Mouse (Mus musculus) c-Kit-positive CD71-positive TER-119-positive erythroid progenitor cells, embryonic 14.5 days (primary cell): ENCODE measurements around the gene Fip1l1.
A peak's percentile ranks its signal among the peaks of the same experiment; 100 is the strongest.

ENCODE experiments used
- DNase-seq: peaks from one replicate; pipeline ENCODE4 v3.0.0-alpha.2; 2013; ENCODE audit warnings: low spot score

Fip1l1 gene

DNA sequence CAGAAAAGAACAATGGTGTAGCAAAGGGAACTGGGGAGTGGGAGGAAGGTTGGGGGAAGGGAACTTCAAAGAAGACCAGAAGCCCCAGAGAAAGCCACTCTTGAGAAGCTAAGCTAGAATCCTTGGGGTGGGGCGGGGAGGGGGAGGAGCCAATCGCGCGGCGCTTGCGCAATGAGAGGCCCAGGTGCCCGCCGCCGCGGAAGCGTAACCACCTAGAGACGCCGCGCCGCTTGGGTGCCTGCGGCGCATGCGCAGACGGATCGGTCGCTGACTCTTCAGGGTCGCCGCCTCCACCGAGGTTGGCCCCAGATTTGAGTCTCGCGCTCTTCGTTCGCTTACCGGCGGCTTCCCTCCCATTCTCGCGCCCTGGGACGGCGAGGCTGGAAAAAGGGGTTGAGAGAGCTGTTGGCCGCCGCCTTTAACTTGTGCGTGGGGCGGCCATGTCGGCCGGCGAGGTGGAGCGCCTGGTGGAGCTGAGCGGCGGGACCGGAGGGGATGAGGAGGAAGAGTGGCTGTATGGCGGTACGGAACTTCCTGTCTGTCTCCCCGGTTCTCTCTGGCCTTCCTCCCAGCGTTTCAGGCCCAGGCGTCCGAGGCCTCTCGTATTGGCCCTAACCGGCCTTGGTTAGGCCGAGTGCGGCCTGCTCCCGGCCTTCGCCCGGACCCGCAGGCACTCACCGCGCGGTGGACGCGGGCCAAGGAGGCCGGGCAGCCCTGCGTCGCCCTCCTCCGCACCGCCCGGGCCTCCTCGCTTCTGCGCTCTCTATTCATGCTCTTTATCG, at the start of gene Fip1l1:
Fip1l1 (plus strand) TSS at position 210 of the 782 bp plus-strand sequence.
- peak; percentile 94 for DNase-seq

DNA sequence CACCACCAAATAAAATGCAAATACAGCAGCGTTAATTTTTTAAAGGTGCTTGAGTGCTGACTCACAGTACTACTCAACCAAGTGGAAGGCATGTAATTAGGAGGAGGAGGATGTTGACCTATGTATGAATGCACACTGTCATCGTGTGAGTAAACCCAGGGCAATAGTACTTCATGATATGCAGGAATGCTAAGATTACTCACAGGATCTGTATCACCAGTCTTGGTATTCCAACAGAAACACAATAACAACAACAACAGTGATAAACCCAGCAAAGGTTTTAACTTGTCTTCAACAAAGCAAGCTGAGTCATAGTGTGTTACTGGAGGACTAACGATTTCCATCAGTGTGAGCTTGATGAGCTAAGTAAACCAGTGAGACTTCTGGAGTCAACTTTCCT, 42.5 kb upstream of the Fip1l1 start:
- no peak for DNase-seq

DNA sequence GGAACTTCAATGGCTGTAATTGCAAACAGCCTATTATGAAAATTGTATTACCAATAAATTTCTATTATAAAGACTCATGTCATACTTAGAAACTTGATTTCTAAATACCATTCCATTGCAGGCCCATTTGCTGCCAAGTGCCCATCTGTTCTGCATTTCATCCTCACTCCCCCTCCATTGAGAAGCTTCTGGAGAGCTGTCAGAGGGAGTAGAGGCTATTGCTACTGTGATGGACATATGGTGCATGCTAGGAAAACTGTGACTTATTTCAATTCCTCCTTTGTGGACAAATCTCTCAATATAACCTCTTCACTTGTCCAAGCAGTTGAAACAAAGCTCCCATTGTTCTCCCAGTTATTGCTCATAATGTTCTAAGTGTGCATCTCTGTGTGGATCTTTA, 23.6 kb upstream of the Fip1l1 start:
- no peak for DNase-seq

DNA sequence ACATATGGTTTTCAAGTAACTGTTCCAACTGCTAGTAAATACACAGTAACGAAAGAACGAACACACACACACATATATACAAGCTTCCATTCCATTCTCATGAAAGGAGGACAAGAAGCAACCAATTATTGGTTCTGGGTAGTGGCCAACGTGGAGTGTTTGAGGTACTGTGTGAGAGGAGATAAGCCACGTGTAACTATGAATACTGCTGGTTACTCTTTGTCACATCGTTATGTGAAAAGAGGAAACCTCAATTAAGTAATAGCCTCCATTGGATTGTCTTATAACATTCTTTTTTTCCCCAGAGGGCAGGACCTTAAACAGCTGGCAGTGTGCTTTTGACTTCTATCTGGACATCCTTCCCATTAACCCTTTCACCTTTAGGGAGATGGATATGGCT, 8.2 kb upstream of the Fip1l1 start:
- no peak for DNase-seq

DNA sequence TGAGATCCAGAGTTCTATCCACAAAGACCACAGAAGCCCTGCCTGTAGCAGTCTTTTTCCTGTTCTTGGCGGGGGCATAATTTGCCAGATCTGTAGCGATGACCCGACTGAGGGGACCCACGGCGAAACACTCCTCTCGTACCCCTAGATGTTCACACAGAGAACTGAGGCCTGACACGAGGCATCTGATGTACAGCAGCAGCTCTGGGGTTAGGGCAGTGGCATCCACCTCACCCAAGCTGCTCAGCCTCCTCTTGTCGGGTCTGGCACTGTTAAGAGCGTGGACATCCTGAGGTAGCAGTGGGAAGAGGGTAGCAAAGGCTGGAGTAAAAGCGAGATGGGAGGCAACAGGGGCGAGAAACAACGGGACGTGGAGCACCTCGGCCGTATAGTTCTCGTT, 4.5 kb upstream of the Fip1l1 start:
- DNase-seq, result no peak

DNA sequence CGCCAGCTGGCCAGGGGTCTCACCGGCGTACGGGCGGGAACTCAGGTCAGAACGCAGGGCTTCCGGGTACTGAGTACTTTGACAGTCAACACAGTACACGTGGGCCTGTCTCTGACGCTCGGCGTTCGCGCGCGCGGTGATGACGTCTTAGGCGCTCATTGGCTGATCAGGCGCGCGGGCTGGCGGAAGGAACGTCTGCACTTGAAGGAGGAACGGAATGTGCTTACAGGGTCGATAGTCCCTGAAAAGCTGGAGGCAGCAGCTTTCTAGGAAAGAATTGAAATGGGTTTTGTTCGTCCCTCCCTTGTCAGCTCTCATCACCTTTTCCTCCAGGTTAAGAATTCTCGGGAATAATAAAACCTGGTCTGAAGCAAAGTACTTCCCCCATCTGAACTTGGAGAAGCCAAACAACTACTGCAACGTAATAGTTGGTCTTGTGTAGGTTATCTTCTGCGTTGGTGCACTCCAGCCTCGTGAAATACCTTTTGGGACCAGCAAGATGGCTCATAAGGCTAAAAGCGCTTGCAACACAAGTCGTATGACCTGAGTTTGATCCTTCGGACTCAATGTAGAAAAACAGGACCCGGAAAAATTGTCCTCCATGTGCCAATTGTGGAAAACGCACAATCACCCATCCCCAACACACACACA, 3.5 kb upstream of the Fip1l1 start, which contains the start of gene Scfd2:
Scfd2 (minus strand) TSS at position 130 of the 651 bp plus-strand sequence.
- peak; percentile 95 for DNase-seq

DNA sequence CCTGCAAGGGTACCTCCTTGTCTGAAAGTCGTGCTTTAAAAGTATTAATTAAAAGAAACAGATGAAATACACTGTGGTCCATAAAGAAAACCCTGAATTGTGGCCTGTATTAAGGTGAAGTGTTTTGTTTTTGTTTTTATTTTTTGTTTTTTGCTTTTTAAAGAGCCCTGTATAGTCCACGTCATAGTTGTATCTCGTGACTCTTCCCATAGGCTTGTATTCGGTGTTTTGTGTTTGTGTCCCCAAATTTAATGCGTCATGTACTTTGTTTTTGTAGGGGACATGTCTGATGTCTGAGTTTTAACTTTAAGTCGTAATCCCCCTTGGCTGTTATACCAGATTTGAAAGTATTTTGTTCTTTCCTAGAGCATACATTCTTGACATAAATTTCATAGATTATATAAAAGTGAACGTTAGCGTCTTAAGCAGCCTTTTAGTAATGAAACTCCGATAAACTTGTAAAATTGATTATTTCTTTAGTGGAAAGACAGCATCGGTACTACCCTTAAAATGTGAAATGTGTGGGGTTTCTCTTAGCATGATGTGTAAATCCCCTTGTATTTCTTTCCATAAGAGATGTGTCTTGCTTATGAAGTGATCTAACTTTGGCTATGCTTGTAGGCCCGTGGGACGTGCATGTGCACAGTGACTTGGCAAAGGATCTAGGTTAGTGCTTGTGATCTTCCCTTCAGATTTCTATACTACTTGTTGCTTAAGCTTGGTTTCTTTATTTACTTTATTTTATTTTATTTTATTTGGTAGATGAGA, 1.1 kb downstream of the Fip1l1 start:
- DNase-seq, result peak; percentile 31

DNA sequence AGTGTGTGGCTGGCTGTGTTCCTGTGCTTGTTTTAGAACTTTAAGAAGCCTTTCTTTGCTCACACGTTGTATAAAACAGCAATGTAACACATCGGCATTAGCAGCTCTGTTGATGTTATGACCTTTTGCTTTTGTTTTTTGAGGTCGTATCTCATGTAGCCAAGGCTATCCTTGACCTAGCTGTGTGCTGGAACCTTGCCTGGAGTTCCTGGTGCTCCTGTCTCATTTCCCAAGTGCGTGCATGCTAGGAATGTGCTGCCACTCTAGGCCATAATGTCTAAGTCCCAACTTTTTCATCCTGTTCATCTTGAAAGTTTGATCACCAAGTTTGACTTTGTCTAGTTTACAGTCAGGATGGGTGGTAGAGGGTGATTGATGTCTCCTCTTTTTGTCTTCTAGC, 10.4 kb downstream of the Fip1l1 start:
- no peak for DNase-seq

DNA sequence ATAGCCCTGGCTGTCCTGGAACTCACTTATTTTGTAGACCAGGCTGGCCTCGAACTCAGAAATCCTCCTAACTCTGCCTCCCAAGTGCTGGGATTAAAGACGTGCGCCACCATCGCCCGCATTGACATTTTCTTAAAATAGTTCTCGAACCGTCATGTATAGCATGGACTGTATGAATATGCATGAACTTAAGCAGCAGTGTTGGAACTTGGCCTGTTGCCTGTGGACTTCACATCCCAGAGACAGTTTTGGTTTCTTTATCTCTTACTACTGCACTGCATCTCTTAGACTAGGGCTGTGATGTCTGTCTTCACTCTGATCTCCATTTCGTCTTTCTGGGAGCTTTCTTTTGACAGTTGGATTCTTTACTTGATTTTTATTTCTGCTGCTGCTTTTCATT, 14.3 kb downstream of the Fip1l1 start:
- DNase-seq, result no peak

DNA sequence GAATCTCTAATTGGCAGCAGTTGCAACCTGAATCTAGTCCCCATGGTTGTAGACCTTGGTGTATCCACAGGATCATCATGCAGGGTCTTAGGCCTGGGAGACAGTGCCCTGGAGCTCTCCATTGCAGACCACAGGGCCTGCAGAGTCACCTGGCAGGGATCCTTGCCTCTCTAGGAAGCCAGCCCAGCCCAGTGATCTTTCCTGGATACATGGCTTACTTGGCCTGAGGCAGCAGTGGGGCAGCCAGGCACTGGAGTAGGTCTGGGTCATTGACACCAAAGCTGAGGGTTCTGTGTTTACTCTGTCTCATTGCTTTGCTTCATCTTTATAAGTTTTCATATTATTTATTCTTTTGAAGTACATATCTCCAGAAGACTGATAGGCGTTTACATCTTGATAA, 25.9 kb downstream of the Fip1l1 start:
- no peak for DNase-seq

DNA sequence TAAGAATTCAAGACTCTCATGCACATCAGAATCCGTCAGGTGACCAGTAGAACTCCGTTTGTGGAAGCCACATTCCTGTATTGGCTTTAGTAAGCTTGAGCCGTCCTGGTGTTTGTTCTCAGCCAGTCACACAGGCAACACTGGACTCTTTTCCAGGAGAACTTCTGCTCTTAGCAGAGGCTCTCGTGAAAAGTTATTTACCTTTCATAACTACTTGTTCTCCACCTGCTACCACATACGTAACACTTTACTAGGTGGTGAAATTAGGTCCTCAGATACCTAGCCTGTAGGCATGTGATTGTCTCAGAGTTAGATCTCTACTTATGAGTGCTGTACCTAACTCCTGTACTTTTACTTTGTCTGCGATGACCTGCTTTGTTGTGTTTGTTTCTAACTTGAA, 36.5 kb downstream of the Fip1l1 start:
- DNase-seq, result no peak

DNA sequence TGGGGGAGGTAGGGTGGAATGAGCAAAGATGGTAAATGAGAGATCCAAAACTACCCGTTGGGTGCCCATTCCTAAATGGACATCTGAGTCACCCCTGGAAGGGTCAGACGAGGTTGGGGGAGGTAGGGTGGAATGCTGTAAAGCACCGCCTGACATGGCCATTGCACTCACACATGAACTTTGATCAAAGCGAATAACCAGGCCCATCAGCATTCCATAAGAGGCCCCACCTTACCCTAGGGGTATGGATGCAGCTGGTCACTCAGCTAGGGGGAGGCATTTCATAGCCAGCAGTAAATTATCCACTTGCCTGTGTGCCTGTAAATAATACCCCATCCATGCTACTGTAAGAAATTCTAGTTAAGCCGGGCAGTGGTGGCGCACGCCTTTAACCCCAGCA, 53.9 kb downstream of the Fip1l1 start:
- DNase-seq, result no peak

DNA sequence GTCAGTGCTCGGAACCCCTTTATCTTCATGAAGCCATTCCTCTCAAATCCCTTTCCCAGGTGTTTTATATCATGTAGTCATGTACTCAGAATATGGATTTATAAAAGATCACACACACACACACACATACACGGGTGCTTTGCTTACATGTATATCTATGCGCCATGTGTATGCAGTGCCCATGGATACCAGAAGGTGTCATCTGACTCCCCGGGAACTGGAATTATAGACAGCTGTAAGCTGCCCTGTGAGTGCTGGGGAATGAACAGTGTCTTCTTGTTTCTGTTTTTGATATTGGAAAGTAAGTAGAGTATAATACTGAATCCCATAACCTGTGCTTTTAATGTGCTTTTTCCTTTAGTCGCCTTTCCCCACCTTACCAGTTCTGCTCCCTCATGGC, 56.2 kb downstream of the Fip1l1 start:
- no peak for DNase-seq

DNA sequence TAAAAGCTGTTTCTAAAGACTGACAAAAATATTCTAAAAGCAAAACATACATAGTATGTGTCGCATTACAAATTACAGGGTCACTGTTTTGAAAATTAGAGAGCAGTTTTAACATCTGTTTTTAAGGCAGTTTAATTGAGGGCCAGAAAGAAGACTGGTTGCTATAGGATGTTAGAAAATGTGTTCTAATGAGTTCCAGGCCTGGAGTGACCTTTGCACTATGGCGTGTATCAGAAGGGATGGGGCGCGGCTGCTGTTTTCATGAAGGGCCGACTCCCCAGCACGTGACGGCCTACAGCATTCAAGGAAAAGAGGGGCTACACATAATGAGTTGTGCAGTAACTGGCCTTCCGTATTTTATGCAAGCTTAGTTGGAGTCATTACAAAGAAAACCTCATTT, 57.9 kb downstream of the Fip1l1 start:
- DNase-seq, result no peak

DNA sequence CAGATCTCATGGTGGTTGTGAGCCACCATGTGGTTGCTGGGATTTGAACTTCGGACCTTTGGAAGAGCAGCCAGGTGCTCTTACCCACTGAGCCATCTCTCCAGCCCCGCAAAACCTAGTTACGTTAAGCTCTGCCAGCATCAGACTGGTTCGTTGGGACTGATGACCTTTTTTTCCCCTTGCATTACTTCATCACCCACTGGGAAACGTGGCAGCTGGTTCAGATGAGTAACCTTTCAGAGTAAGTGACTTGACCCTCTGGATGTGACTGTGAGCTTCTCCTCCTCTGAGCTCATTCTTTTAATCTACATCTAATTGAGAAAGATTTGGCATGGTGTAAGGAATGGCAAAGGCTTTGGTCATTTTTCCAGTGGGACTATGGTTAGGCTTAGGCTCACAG, 64.8 kb downstream of the Fip1l1 start:
- no peak for DNase-seq

DNA sequence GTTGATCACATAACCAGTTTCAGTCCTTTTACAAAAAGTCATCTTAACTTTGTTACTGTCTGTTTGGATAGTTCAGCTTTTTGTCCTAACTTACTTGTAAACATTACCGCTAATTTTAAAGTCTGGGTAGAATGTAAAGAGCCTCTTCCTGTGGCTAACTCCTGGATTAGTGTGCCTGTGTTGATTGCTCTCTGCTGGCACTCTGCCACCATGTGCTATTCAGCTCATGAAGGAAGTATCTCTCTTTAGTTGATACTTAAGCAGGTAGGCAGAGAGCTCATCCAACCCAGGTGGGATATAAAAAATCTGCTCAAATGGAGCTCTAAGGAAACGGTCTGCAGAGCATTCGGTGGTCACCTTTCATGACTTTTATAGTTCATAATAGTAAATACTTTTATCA, 65.9 kb downstream of the Fip1l1 start:
- DNase-seq, result no peak

DNA sequence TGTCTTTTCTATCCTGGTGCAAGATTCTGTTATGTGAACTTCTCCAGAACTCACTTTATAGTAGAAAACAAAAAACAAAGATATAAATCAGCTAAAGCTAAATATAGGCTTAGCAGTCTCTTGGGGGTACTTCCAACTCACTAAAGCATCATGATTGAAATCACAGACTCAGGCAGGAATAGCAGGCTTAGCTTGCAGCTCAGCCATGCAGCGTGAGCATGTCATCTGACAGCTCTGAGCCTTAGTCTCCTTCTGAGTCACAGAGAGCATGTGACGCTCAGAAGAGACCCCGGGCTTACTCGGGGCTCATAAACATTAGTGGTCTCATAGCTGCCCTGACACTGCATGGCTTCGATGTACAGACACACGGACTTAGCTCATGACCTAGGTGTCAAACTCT, 66.7 kb downstream of the Fip1l1 start:
- DNase-seq, result no peak

DNA sequence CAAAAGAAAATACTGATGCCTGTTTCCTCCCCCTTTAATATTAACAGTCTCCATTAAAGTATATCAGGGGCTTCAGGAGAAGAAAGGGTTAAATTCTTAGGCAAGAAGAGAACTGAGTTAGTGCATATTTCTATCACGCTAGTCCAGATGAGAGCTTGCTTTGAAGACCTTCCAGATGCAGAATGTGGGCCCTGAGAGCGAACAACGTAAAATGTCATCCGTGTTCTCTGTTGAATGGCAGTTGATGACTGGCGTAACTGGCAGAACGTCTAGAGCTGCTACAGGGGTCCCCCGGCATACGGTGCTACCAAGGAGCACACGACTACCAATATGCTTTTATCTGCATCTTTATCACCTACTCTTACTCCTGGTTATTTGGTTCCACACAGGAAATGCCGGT, 67.1 kb downstream of the Fip1l1 start:
- DNase-seq, result no peak

DNA sequence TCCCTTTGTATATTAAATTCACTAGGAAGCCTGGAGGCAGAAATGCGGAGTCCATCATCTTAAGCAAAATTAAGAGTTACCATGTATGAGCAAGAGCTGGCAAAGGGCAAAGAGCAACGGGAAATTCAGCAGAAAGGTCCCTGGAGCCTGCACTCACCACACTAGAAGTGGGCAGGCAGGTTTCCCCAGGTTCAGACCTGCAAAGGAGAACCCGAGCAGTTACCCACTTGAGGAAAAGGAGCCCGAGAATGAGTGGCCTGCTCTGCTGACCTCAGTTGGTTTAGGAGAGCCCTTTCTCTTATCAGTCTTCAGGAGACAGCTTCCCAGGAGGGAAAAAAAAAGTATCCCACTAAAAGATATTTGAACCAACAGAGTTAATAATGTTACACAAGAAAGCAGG, 68.1 kb downstream of the Fip1l1 start:
- no peak for DNase-seq

DNA sequence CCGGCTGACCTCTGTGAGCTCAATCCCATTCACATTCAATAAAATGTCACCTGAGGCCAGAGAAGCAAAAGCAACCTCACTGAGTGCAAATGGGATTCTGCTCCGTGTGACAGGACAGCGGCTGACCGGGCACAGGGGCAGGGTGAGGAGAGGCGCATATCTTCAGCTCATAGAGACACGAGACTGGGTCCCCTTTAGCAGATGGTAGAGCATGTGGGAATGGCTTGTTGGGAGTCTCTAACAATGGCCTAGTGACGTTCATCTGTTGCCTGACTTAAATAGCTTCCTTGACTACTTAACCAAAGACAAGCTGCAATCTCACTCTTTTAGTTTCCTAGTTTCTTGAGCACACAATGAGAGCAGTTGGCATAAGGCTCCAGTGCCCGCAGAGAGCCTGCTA, 71.0 kb downstream of the Fip1l1 start:
- DNase-seq, result no peak

DNA sequence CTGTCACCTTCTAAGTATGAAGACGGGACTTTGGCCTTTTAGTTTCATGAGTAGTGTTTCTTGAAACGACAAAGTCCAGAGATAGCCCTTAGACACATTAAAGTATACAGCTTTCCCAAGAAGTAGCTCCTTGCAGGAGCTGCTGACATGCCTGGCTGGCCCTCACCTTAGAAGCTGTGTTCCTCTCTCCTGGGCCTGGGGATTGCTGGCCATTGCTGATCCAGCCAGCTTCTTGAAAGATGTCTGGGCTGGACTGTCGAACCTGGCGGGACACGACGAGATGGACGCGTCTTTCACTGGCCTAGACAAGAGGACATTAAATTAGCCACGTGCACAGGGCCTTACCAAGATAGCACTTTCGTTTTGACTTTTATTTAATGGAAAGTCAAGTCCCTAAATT, 75.3 kb downstream of the Fip1l1 start:
- DNase-seq, result no peak

DNA sequence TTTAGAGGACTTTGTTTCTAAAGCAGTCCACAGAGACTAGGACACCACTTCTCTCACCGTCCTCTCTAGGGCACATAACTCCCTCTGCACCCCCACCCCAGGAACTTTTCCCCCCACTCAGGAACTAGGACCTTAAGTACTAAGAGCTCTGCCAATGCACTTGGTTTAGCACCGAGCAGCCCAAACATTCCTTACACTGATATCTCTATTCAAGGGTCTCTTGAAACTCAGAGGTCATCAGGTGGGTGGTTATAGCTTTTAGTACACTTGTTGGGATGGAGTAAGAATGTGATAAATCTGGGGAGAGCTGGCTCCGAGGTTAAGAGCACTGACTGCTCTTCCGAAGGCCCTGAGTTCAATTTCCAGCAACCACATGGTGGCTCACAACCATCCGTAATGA, 77.5 kb downstream of the Fip1l1 start:
- DNase-seq, result no peak

DNA sequence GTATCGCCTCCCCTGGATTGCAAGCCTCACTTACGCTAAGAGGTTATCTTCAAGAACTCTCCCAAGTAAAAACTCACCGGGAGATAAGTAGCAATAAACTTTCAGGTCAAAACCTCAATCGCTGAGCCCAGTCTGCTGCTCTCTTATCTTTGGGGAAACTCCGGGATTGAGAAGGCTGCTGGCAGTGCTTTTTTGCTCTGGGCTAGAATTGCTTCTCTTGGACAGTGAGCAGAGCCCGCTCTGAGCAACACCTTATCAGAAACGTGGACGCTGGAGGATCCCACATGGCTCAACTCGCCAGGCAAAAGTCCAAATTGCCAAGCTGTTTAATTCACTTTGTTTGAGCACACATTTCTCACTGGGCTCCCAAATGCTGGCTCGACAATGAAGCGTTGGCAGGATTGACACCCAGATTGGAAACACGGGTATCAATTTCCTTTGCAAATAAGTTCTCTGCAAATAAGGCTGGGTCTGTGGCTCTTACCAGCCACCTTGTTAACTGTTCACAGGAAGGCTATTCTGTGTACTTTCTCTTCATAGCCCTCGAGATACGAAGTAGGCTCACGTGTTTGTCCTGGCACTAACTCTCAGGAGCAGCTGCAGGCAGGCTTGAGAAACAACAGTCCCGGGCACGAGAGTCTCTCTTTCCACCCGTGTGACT, 78.4 kb downstream of the Fip1l1 start:
- no peak for DNase-seq
